Mouse (Mus musculus) thymus, postnatal 0 days (tissue): Measurements from ENCODE around the gene Cpne2. TPM values are rescaled to one million over a fixed set of nuclear protein-coding genes. Genes with fewer than 3 reads are reported as not detected.

Experiments used
- DNase-seq: peaks from one replicate; pipeline ENCODE4 v3.0.0-alpha.2; 2015; ENCODE audit warnings: low spot score
- microRNA-seq: library from miRNA; unstranded; fragments of <30 nt; microRNA quantifications from one replicate; pipeline ENCODE4, GENCODE M21; 2016; ENCODE audit warnings: borderline number of aligned reads
- polyA plus RNA-seq: library from polyadenylated mRNA; unstranded; fragments of >200 nt; fragmentation: Nextera tagmentation; extraction: Ambion mirVana; gene quantifications from 2 replicates; pipeline ENCODE4 v1.2.1, GENCODE M21; 2015

The Cpne2 gene
- polyA plus RNA-seq, 1 experiment from 2014 or later: 2.9 TPM

- no peak for DNase-seq
These were observed 41.5 kb downstream of the Cpne2 start for GRCm38 (mm10) chr8:94574159-94574907.

- DNase-seq: no peak
These were observed 42.4 kb downstream of the Cpne2 start for GRCm38 (mm10) chr8:94575148-94575547.

- DNase-seq: no peak
These were observed 49.2 kb downstream of the Cpne2 start for GRCm38 (mm10) chr8:94581820-94582483.

- DNase-seq: no peak
These were observed 49.8 kb downstream of the Cpne2 start for GRCm38 (mm10) chr8:94582569-94582968.

GRCm38 (mm10) chr8:94584238-94584817 lies 51.5 kb downstream of the Cpne2 start:
- DNase-seq: peak; percentile 24

GRCm38 (mm10) chr8:94591691-94592090 lies 58.9 kb downstream of the Cpne2 start:
- DNase-seq: no peak

- no peak for DNase-seq
These were observed 61.4 kb downstream of the Cpne2 start for GRCm38 (mm10) chr8:94594211-94594610.

GRCm38 (mm10) chr8:94600478-94600877 lies 67.7 kb downstream of the Cpne2 start:
- DNase-seq: no peak

- DNase-seq: no peak
These were observed 68.3 kb downstream of the Cpne2 start for GRCm38 (mm10) chr8:94601034-94601606.

GRCm38 (mm10) chr8:94601607-94602385 lies 69.0 kb downstream of the Cpne2 start, which contains the start of the genes Rspry1 and Fam192a:
Gene Rspry1 (plus strand): TSS chr8:94601937.
Gene Fam192a (minus strand): TSS chr8:94601997.
- peak; percentile 100 for DNase-seq

- peak; percentile 45 for DNase-seq
These were observed 69.8 kb downstream of the Cpne2 start for GRCm38 (mm10) chr8:94602471-94603131.

GRCm38 (mm10) chr8:94604030-94604429 lies 71.2 kb downstream of the Cpne2 start:
- no peak for DNase-seq

- DNase-seq: no peak
These were observed 74.3 kb downstream of the Cpne2 start for GRCm38 (mm10) chr8:94607064-94607463.

Small RNA genes lying within 50 kb of the gene (microRNA-seq; reads per million reads assigned to microRNA genes)
- gene Mir7072: not detected

Other genes with a start within 250 kb of the Cpne2 start
- 0.12 and 0.21 TPM in 2 replicates for gene Slc12a3, start 203.8 kb upstream of the Cpne2 start, polyA plus RNA-seq
- gene Herpud1, start 146.6 kb upstream of the Cpne2 start, polyA plus RNA-seq: 78.9 and 83.6 TPM in 2 replicates
- gene Nlrc5, start 98.6 kb upstream of the Cpne2 start, polyA plus RNA-seq: 5.0 and 6.2 TPM in 2 replicates
- 33.8 and 40.1 TPM in 2 replicates for gene Rspry1, start 68.9 kb downstream of the Cpne2 start, polyA plus RNA-seq
- gene Fam192a, start 69.0 kb downstream of the Cpne2 start, polyA plus RNA-seq: 82.5 and 85.3 TPM in 2 replicates
- gene Arl2bp, start 133.6 kb downstream of the Cpne2 start, polyA plus RNA-seq: 75.9 and 92.2 TPM in 2 replicates
- 0.44 and 0.90 TPM in 2 replicates for gene Pllp, start 163.3 kb downstream of the Cpne2 start, polyA plus RNA-seq
- 24.8 and 28.7 TPM in 2 replicates for gene Ccl22, start 212.6 kb downstream of the Cpne2 start, polyA plus RNA-seq
- 5.6 and 9.6 TPM in 2 replicates for gene Cx3cl1, start 239.0 kb downstream of the Cpne2 start, polyA plus RNA-seq